Mouse (Mus musculus): Measurements from ENCODE around the gene Mtif3.
"Not testable (repeated sequence)": the region's sequence is repeated elsewhere in the genome, so short reads cannot be mapped to it uniquely, and the experiment has no call there.

Gene Mtif3

GRCm38 (mm10) chr5:146954576-146954975 lies 9.0 kb downstream of the Mtif3 start:
- DNase-seq (ENCODE audit: low spot score in 2 of 2) = no peak

DNA sequence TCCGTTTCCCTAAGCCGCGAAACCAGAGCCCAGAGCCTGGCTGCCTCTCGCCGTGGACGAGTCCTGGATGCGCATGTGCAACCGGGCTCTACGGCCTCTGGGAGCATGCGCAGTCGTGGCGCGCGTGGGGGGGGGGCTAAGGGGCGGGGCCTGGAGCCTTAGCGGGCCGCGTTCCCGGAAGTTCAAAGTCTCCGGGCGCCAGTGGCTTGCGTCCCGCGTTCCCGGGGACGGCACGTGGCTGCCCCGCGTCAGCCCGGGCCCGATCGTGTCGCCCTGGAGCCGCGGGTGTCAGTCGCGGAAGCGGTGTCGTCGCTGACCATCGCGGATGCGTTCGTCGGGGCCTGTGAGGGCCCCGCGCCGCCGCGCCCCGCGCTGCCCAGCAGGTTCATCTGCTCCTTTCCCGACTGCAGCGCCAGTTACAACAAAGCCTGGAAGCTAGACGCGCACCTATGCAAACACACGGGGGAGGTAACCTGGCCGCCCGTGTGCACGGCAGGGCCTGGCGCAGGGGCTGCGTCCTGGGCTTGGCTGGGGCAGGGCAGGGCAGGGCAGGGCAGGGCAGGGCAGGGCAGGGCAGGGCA lies 15.0 kb downstream of the Mtif3 start, which contains the start of gene Gtf3a:
Gene Gtf3a, plus strand, starts transcription at position 150 of the 581 bp plus-strand sequence.
- DNase-seq (ENCODE audit: low spot score in 2 of 2) = peak; percentile 51 to 71

DNA sequence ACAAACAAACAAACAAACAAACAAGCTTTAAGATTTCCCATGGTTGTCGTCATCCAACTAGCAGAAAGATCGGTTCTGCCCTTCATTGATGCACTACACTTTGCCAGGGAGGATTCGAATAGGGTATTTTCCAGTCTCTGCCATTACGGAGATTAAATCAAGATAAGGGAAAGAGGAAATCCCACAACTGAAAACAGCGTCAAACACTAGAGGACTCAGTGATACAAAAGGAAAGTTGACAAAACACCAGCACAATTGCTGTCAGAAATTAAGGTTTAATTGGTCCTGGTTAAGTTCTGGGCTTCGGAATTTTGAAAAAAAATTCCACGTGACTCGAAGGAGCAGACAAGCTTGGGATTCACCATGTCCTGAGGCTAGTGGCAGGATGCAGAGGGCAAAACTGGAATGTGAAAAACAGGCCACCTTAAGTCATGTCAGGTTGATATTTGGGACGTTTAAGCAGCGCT lies 15.5 kb downstream of the Mtif3 start:
- DNase-seq (ENCODE audit: low spot score in 2 of 2) = no peak

DNA sequence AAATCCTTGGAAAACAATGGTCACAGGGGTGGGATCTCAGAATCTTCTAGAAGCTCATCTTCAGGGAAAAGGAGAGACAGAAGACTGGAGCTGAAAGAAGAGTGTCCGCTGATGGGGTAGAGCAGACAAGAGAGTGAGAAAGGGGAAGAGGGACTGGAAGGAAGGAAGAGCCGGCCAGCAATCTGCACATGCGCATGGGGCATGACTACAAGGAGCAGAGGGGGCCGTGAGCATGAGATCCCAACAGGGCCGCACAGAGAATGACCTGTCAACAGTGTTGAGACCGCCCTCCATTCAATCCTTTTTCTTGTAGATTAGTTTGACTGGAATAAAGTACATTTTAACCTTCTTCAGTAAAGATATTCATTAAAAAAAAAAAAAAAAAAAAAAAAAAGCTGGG lies 16.1 kb downstream of the Mtif3 start:
- no peak for DNase-seq (ENCODE audit: low spot score in 2 of 2)

- no peak for DNase-seq (ENCODE audit: low spot score in 2 of 2)
These were observed 16.9 kb downstream of the Mtif3 start for GRCm38 (mm10) chr5:146946682-146947081.

GRCm38 (mm10) chr5:146944568-146944967 lies 19.0 kb downstream of the Mtif3 start:
- DNase-seq (ENCODE audit: low spot score in 2 of 2) = no peak

GRCm38 (mm10) chr5:146942965-146943364 lies 20.6 kb downstream of the Mtif3 start:
- no peak for DNase-seq (ENCODE audit: low spot score in 2 of 2)

DNA sequence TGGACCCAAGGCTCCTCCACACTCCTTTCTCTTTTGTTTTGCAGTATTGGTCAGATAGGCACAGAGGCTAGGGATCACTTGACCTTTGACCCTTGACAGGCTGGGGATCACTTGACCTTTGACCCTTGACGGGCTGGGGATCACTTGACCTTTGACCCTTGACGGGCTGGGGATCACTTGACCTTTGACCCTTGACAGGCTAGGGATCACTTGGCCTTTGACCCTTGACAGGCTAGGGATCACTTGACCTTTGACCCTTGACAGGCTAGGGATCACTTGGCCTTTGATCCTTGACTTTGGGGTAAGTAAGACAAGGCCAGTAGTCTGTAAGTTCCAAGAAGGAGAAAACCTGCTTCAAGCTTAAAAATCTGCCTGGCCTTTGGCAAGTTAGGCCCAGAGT lies 21.7 kb downstream of the Mtif3 start:
- DNase-seq (ENCODE audit: low spot score in 2 of 2) = not testable (repeated sequence)

GRCm38 (mm10) chr5:146940219-146940618 lies 23.4 kb downstream of the Mtif3 start:
- DNase-seq (ENCODE audit: low spot score in 2 of 2) = no peak

GRCm38 (mm10) chr5:146939109-146939796 lies 24.3 kb downstream of the Mtif3 start:
- DNase-seq (ENCODE audit: low spot score in 2 of 2) = no peak

GRCm38 (mm10) chr5:146937541-146938503 lies 25.8 kb downstream of the Mtif3 start:
- DNase-seq (ENCODE audit: low spot score in 2 of 2) = no peak

DNA sequence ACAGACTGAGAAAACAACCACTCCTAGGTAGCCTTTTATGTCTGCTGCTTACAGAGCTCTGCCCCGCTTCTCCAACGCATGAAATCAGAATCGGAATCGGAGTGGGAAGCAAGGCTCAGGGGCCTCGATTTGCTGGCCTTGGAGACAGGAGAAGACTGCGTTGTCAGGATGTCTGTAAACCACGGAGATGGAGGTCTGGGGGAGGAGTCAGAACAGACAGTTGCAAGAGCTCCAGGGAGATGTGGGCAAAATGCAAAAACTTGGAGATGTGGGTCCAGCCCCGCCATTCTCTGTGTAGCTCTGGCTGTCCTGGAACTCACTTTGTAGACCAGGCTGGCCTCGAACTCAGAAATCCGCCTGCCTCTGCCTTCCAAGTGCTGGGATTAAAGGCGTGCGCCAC lies 30.1 kb downstream of the Mtif3 start:
- DNase-seq (ENCODE audit: low spot score in 2 of 2) = no peak

- no peak for DNase-seq (ENCODE audit: low spot score in 2 of 2)
These were observed 31.6 kb downstream of the Mtif3 start for GRCm38 (mm10) chr5:146931904-146932553.

GRCm38 (mm10) chr5:146931422-146931821 lies 32.2 kb downstream of the Mtif3 start:
- no peak for DNase-seq (ENCODE audit: low spot score in 2 of 2)

DNA sequence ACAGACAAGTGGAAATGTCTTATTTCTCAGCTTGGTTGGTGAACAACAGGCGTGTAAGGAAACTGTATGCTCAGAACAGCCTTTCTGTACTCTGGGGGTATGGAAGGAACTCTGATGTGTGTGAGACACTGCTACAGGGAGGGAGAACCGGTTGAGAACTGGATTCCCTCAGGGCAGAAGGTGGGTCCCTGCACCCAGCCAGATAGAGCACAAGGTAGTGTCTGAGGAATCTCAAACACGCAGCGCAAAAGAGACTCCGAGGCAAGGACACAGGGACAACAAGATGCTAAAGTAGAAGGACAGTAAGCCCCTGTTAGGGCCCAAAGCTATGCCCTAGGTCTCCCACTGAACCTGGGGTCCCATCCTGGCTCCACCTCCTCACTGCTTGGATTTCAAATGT lies 36.9 kb downstream of the Mtif3 start:
- DNase-seq (ENCODE audit: low spot score in 2 of 2) = no peak

GRCm38 (mm10) chr5:146923547-146923946 lies 40.1 kb downstream of the Mtif3 start:
- no peak for DNase-seq (ENCODE audit: low spot score in 2 of 2)

DNA sequence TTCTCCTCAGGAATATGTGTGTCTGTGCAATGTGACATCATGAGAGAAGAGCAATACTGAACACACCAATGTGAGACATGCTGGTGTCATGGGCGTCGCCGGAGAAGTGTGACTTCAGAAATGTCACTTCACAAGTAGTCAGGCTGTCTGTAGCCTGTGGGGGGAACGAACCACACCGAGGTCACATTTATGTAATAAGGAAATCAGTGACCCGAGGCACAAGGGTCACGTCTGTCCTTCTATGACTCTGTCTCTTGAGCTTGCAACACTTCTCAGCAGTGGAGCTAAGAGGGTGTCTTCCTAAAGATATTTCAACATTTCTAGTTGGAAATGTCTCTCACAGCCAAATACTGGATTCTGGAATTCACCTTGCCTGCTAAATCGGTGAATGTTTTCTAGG lies 42.4 kb downstream of the Mtif3 start:
- no peak for DNase-seq (ENCODE audit: low spot score in 2 of 2)

GRCm38 (mm10) chr5:146920314-146921161 lies 43.1 kb downstream of the Mtif3 start:
- no peak for DNase-seq (ENCODE audit: low spot score in 2 of 2)

DNA sequence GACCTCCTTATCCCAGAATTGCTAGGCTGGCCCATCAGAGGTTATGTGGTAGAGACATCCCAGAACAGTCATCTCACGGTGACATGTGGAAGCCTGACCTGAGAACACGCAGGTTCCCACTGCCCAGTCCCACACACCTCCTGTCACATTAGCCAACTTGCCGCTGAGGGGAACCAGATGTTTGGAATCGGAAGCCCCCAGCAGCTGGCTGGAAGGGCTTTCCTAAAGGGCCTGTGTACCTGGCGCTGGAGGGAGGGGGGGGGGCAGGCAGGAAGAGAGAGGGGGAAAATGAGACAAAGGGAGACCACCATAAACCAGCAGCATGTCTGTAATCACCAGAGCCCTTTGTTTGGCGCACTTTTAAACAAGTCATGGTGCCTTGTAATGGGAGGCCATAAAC lies 43.7 kb downstream of the Mtif3 start:
- DNase-seq (ENCODE audit: low spot score in 2 of 2) = no peak

DNA sequence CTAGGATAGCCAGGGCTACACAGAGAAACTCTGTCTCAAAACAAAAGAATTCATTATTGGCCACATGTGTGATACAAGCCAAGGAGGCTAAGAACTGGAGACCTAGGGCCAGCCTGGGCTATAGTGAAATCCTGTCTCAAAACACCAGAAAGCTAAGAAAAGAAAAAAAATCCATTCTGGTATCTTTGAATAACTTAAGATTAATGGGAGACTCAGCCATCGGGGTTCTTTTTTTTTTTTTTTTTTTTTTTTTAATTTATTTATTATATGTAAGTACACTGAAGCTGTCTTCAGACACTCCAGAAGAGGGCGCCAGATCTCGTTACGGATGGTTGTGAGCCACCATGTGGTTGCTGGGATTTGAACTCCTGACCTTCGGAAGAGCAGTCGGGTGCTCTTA lies 46.2 kb downstream of the Mtif3 start:
- DNase-seq (ENCODE audit: low spot score in 2 of 2) = not testable (repeated sequence)

- no peak for DNase-seq (ENCODE audit: low spot score in 2 of 2)
These were observed 46.8 kb downstream of the Mtif3 start for GRCm38 (mm10) chr5:146916806-146917205.
